Mouse (Mus musculus): ENCODE data around the gene Tff1. TPM values are rescaled to one million over a fixed set of nuclear protein-coding genes. Genes with fewer than 3 reads are reported as not detected.

The Tff1 gene
- total and polyA plus RNA-seq, 3 experiments = 0.44 to 2.2 (median 1.6) TPM

- H3K9me3 ChIP-seq (replicated peaks; ENCODE audit: low read length) = peaks cover 12% of the 10 kb centered on the region
- TF ChIP-seq JUND (conservative IDR thresholded peaks at IDR 0.05; ENCODE audit: low read depth, low read length) (no peak), POLR2AphosphoS2 (IDR thresholded peaks at IDR 0.05; ENCODE audit: low read depth, low read length) (no peak), MEF2A (IDR thresholded peaks at IDR 0.05; ENCODE audit: borderline replicate concordance, low read depth, low read length) (no peak), POLR2A (IDR thresholded peaks at IDR 0.05; ENCODE audit: low read depth, low read length) (no peak), CHD2 (IDR thresholded peaks at IDR 0.05; ENCODE audit: low read length) (no peak), TCF12 (IDR thresholded peaks at IDR 0.05; ENCODE audit: low read depth, low read length) (no peak), NELFE (IDR thresholded peaks at IDR 0.05; ENCODE audit: low read depth, low read length) (no peak), PAX5 (IDR thresholded peaks at IDR 0.05; ENCODE audit: low read length) (no peak), SMC3 (IDR thresholded peaks at IDR 0.05; ENCODE audit: low read depth, low read length) (no peak), NRF1 (IDR thresholded peaks at IDR 0.05; ENCODE audit: low read depth, low read length) (no peak), ZKSCAN1 (IDR thresholded peaks at IDR 0.05; ENCODE audit: borderline replicate concordance, low read depth, low read length) (no peak), EP300 (IDR thresholded peaks at IDR 0.05; ENCODE audit: low read length) (no peak)
- H3K4me2 ChIP-seq (ENCODE audit: insufficient read depth, low read depth, poor library complexity, severe bottlenecking) = no peak overlapping the region
- in situ Hi-C loops (cut with MboI; ENCODE audit: low pct_ligation_motif_present, low pct_unique_long_range_greater_than_20kb, low sequenced_read_pairs) = loop anchor here (5.0 kb wide), 2 partner anchors 113 to 117 kb away; no protein-coding TSS in a partner anchor
- DNase-seq (ENCODE audit: extremely low read depth) = no peak
- H3K4me1 ChIP-seq (ENCODE audit: control insufficient read depth in 1 of 2, insufficient read depth in 2 of 2) = no peaks in the 10 kb centered on the region
- no peak overlapping the region for H3K9ac ChIP-seq (ENCODE audit: insufficient read depth, low read depth)
- H3K27me3 ChIP-seq (replicated peaks) = peaks cover 69% of the 10 kb centered on the region
- no peaks in the 10 kb centered on the region for H3K79me2 ChIP-seq (replicated peaks; ENCODE audit: control insufficient read depth, extremely low read depth, insufficient read depth, poor library complexity, severe bottlenecking)
- H3K27ac ChIP-seq (ENCODE audit: insufficient read depth, low read depth) = no peak overlapping the region
- H3K4me3 ChIP-seq (replicated peaks in 1 of 3; ENCODE audit: low read depth in 2 of 3, low read length in 2 of 3, poor library complexity in 1 of 3) = no peak overlapping the region
- dilution Hi-C loops (cut with MboI; ENCODE audit: extremely low pct_ligation_motif_present, extremely low pct_unique_long_range_greater_than_20kb, low sequenced_read_pairs) = no loop called here
- H3K36me3 ChIP-seq (replicated peaks in 1 of 2; ENCODE audit: control insufficient read depth in 1 of 2, insufficient read depth in 1 of 2, low read length in 1 of 2) = no peaks in the 10 kb centered on the region
Observed at GRCm38 (mm10) chr17:31125548-31126266, 39.4 kb downstream of the Tff1 start.

- peak; percentile 82 to 88 for TF ChIP-seq CTCF (conservative IDR thresholded peaks at IDR 0.05 in 1 of 2, IDR thresholded peaks at IDR 0.05 in 1 of 2; ENCODE audit: low read depth in 2 of 2, low read length in 2 of 2)
- peak; percentile 43 for TF ChIP-seq ZC3H11A (IDR thresholded peaks at IDR 0.05; ENCODE audit: low read depth, low read length)
- no peak for TF ChIP-seq RCOR1 (conservative IDR thresholded peaks at IDR 0.05; ENCODE audit: low read depth, low read length)
- TF ChIP-seq CHD2 (IDR thresholded peaks at IDR 0.05; ENCODE audit: low read length) = no peak
- TF ChIP-seq MXI1 (IDR thresholded peaks at IDR 0.05; ENCODE audit: low read depth, low read length) = no peak
- no peak for TF ChIP-seq NRF1 (IDR thresholded peaks at IDR 0.05; ENCODE audit: low read depth, low read length)
- no peak for TF ChIP-seq GABPA (IDR thresholded peaks at IDR 0.05; ENCODE audit: insufficient replicate concordance, low read depth, low read length)
- peak; percentile 82 for TF ChIP-seq SMC3 (IDR thresholded peaks at IDR 0.05; ENCODE audit: low read depth, low read length)
- TF ChIP-seq RAD21 (IDR thresholded peaks at IDR 0.05; ENCODE audit: low read depth, low read length) = peak; percentile 75
- TF ChIP-seq JUN (IDR thresholded peaks at IDR 0.05; ENCODE audit: insufficient read depth, low read depth, low read length) = no peak
- Histone ChIP-seq H3K9me3 (replicated peaks; ENCODE audit: low read length) (peaks cover 12% of the 10 kb centered on the region), H3K4me2 (ENCODE audit: insufficient read depth, low read depth, poor library complexity, severe bottlenecking) (no peak overlapping the region), H3K4me3 (replicated peaks in 1 of 3; ENCODE audit: low read depth in 2 of 3, low read length in 2 of 3, poor library complexity in 1 of 3) (no peak overlapping the region), H3K36me3 (replicated peaks in 1 of 2; ENCODE audit: control insufficient read depth in 1 of 2, insufficient read depth in 1 of 2, low read length in 1 of 2) (no peaks in the 10 kb centered on the region), H3K9ac (ENCODE audit: insufficient read depth, low read depth) (no peak overlapping the region), H3K27ac (ENCODE audit: insufficient read depth, low read depth) (no peak overlapping the region), H3K4me1 (ENCODE audit: control insufficient read depth in 1 of 2, insufficient read depth in 2 of 2) (no peaks in the 10 kb centered on the region), H3K79me2 (replicated peaks; ENCODE audit: control insufficient read depth, extremely low read depth, insufficient read depth, poor library complexity, severe bottlenecking) (no peaks in the 10 kb centered on the region), H3K27me3 (replicated peaks) (peaks cover 42% of the 10 kb centered on the region)
- in situ Hi-C loops (cut with MboI; ENCODE audit: low pct_ligation_motif_present, low pct_unique_long_range_greater_than_20kb, low sequenced_read_pairs) = no loop called here
- dilution Hi-C loops (cut with MboI; ENCODE audit: extremely low pct_ligation_motif_present, extremely low pct_unique_long_range_greater_than_20kb, low sequenced_read_pairs) = no loop called here
- DNase-seq (ENCODE audit: extremely low read depth) = peak; percentile 48
Observed at GRCm38 (mm10) chr17:31121975-31122374, 43.1 kb downstream of the Tff1 start.
